Mouse (Mus musculus): Measurements from ENCODE around the gene Muc2. TPM values are rescaled to one million over a fixed set of nuclear protein-coding genes. Genes with fewer than 3 reads are reported as not detected.
A peak's percentile ranks its signal among the peaks of the same experiment; 100 is the strongest.

Gene Muc2
- polyA plus RNA-seq, 1 experiment from 2014 or later = 0.17 TPM

DNA sequence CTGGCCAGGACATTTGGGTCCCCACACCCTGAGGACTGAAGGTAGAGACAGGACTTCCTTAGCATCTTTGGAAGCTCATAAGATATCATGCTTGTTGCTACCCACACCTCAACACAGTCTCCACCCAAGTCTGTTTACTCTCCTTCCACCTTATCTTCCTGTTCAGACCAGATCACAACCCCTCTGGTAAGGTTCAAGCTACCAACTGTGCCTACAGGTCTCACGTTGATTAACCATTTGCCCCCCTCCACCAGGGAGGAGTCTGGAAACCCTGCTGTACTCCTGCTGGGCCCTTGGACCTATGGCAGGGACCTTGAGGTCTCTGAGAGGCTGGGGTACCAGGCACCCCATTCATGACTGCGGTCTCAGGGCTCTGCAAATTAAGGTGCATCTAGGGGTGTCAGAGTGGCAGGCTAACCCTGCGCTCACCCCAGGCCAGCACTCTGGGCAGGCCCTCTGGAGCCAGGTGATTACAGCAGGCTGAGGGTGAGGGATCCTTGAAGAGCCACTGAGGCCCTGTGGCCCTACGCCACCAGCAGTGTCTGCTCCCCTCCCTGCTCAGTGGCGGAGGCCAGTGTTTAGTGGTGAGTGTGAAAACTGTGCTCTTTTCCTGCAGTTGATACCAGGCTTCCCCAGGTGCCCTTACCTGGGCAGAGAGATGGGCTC lies 18.4 kb upstream of the Muc2 start:
- Histone ChIP-seq H3K4me3 (no peak overlapping the region), H3K36me3 (no peaks in the 10 kb centered on the region), H3K27me3 (replicated peaks) (peaks cover 17% of the 10 kb centered on the region), H3K4me2 (peak overlapping the region; percentile 53), H3K27ac (peak overlapping the region; percentile 82), H3K9me3 (replicated peaks) (no peaks in the 10 kb centered on the region), H3K9ac (peak overlapping the region; percentile 44), H3K4me1 (peaks cover 23% of the 10 kb centered on the region)
- WGBS (ENCODE audit: insufficient replicate concordance) = 50% methylated on average over 5 of the region's 5 CpGs
- peak; percentile 94 for ATAC-seq

DNA sequence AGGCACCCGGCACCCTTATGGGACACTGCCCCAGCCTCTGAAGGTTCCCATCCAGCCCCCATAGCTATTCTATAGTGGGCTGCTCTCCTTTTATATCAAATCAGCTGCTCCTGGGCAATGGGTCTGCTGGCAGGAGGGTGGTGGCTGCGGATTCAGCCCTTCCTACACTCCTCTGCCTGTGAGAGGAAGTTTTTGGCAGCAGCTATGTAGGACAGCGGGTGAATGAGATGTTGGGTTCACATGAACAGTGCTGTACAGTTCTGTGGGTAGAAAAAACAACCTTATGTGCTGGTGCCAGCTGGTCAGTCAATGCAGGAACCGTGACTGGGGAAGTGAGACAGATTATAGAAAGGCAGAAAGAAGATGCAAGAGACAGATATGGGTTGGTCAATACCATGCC lies 11.2 kb upstream of the Muc2 start:
- Histone ChIP-seq H3K27ac (no peak overlapping the region), H3K27me3 (replicated peaks) (peaks cover 49% of the 10 kb centered on the region), H3K9ac (no peak overlapping the region), H3K9me3 (replicated peaks) (no peaks in the 10 kb centered on the region), H3K36me3 (no peaks in the 10 kb centered on the region), H3K4me1 (peaks cover 4% of the 10 kb centered on the region; the same call in 1 of the 2 replicates), H3K4me2 (no peak overlapping the region), H3K4me3 (no peak overlapping the region)
- ATAC-seq = no peak
- WGBS (ENCODE audit: insufficient replicate concordance) = 66% methylated on average over 4 of the region's 4 CpGs

DNA sequence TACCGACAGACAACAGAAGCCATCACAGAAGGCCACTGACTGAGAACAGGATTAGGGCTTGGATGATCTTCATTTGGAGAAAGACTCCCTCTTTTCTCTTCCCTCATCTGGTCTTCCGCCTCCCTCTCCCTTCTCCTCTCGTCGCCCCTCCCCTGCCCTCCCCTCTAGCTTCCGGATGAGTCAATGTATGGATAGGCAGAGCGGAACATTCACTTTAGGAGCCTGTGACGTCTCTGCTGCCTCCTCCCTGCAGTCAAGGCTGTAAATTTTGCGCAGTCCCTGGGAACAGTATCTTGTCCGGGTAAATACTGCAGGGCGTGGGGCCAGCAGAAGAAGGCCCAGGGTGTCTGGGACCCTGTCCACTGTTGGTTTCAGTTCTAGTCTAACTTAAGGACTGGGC lies 2.8 kb upstream of the Muc2 start:
- no peak overlapping the region for H3K4me3 ChIP-seq
- ATAC-seq = no peak
- no peak overlapping the region for H3K27ac ChIP-seq
- H3K4me2 ChIP-seq = no peak overlapping the region
- H3K9ac ChIP-seq = no peak overlapping the region
- H3K27me3 ChIP-seq (replicated peaks) = peaks cover 40% of the 10 kb centered on the region
- WGBS (ENCODE audit: insufficient replicate concordance) = 52% methylated on average over 10 of the region's 10 CpGs
- H3K4me1 ChIP-seq = no peaks in the 10 kb centered on the region
- H3K9me3 ChIP-seq (replicated peaks) = no peaks in the 10 kb centered on the region
- no peaks in the 10 kb centered on the region for H3K36me3 ChIP-seq

GRCm38 (mm10) chr7:141693591-141694273 lies 3.6 kb downstream of the Muc2 start:
- no peak for ATAC-seq
- peaks cover 43% of the 10 kb centered on the region for H3K27me3 ChIP-seq (replicated peaks)
- WGBS (ENCODE audit: insufficient replicate concordance) = 34% methylated on average over 30 of the region's 30 CpGs
- no peak overlapping the region for H3K4me3 ChIP-seq
- H3K4me2 ChIP-seq = peak overlapping the region; percentile 33
- no peaks in the 10 kb centered on the region for H3K9me3 ChIP-seq (replicated peaks)
- no peak overlapping the region for H3K9ac ChIP-seq
- no peak overlapping the region for H3K27ac ChIP-seq
- no peaks in the 10 kb centered on the region for H3K36me3 ChIP-seq
- H3K4me1 ChIP-seq = no peaks in the 10 kb centered on the region

DNA sequence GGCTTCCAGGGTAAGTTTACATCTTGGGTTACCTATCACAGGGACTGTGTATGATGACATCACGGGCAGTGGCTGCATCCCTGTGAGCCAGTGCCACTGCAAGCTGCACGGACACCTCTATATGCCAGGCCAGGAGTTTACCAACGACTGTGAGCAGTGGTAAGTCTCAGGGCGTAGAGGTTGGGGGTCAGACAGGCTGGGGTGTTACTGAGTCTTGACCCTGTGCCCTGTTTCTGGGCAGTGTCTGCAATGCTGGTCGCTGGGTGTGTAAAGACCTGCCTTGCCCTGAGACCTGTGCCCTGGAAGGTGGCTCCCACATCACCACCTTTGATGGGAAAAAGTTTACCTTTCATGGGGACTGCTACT lies 4.1 kb downstream of the Muc2 start:
- H3K4me3 ChIP-seq = no peak overlapping the region
- 60% methylated on average over 5 of the region's 5 CpGs for WGBS (ENCODE audit: insufficient replicate concordance)
- no peaks in the 10 kb centered on the region for H3K9me3 ChIP-seq (replicated peaks)
- no peak overlapping the region for H3K9ac ChIP-seq
- no peak overlapping the region for H3K4me2 ChIP-seq
- H3K27me3 ChIP-seq (replicated peaks) = peaks cover 43% of the 10 kb centered on the region
- H3K36me3 ChIP-seq = no peaks in the 10 kb centered on the region
- H3K4me1 ChIP-seq = no peaks in the 10 kb centered on the region
- ATAC-seq = no peak
- no peak overlapping the region for H3K27ac ChIP-seq

GRCm38 (mm10) chr7:141696538-141696937 lies 6.4 kb downstream of the Muc2 start:
- H3K36me3 ChIP-seq = no peaks in the 10 kb centered on the region
- no peak overlapping the region for H3K9ac ChIP-seq
- no peak overlapping the region for H3K4me3 ChIP-seq
- no peak overlapping the region for H3K4me2 ChIP-seq
- H3K4me1 ChIP-seq = no peaks in the 10 kb centered on the region
- H3K27ac ChIP-seq = no peak overlapping the region
- 70% methylated on average over 13 of the region's 13 CpGs for WGBS (ENCODE audit: insufficient replicate concordance)
- ATAC-seq = no peak
- peaks cover 37% of the 10 kb centered on the region for H3K27me3 ChIP-seq (replicated peaks)
- no peaks in the 10 kb centered on the region for H3K9me3 ChIP-seq (replicated peaks)

- H3K9me3 ChIP-seq (replicated peaks) = no peaks in the 10 kb centered on the region
- H3K27ac ChIP-seq = no peak overlapping the region
- H3K9ac ChIP-seq = no peak overlapping the region
- H3K27me3 ChIP-seq (replicated peaks) = peaks cover 11% of the 10 kb centered on the region; the same call in 1 of the 2 replicates
- H3K4me3 ChIP-seq = no peak overlapping the region
- H3K4me1 ChIP-seq = no peaks in the 10 kb centered on the region
- WGBS (ENCODE audit: insufficient replicate concordance) = 58% methylated on average over 8 of the region's 8 CpGs
- ATAC-seq = no peak
- no peak overlapping the region for H3K4me2 ChIP-seq
- no peaks in the 10 kb centered on the region for H3K36me3 ChIP-seq
These were observed 9.5 kb downstream of the Muc2 start for GRCm38 (mm10) chr7:141699556-141700220.

DNA sequence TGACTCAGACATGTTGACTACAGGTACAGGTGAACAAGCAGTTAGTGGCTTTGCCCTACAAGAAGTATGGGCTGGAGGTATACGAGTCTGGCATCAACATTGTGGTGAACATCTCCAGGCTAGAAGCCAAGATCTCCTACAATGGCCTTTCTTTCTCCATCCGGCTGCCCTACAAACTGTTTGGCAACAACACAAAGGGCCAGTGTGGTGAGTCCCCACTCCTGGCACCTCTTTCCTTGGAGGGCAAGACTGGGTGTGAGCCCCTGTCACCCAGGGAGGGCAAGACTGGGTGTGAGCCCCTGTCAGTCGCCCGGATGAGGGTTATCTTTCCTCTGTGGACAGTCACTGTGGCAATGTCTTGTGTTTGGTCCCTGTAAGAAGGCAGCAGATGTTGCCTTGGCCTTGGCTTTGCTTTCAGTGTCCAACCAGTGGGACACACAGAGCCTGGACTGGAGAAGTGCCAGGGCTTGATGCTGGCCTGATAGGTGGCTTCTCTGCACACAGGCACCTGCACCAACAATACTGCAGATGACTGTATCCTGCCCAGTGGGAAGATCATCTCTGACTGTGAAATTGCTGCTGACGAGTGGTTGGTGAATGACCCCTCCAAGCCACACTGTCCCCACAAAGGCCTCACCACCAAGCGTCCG lies 57.4 kb downstream of the Muc2 start:
- no peaks in the 10 kb centered on the region for H3K36me3 ChIP-seq
- H3K4me2 ChIP-seq = no peak overlapping the region
- ATAC-seq = no peak
- H3K9ac ChIP-seq = no peak overlapping the region
- H3K27ac ChIP-seq = no peak overlapping the region
- no peaks in the 10 kb centered on the region for H3K9me3 ChIP-seq (replicated peaks)
- no peak overlapping the region for H3K4me3 ChIP-seq
- WGBS (ENCODE audit: insufficient replicate concordance) = 75% methylated on average over 7 of the region's 7 CpGs
- H3K27me3 ChIP-seq (replicated peaks) = no peaks in the 10 kb centered on the region
- no peaks in the 10 kb centered on the region for H3K4me1 ChIP-seq

DNA sequence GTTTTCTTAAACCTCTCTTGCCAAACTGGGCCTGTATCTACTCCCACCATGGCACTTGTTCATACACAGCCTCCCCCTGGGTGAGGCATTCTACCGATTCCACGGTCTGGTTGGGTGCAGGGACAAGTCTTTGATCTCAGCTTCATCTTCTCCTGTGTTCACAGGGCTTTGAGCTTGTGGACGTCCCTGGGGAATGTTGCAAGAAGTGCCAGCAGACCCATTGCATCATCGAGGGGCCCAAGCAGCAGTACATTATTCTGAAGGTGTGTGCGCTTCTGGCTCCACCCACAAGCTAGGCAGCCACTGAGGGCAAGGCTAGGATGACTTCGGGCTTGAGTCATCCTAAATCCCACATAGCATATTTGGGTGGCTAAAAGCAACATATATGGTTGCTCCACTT lies 62.4 kb downstream of the Muc2 start:
- WGBS (ENCODE audit: insufficient replicate concordance) = 58% methylated on average over 6 of the region's 6 CpGs
- peaks cover 35% of the 10 kb centered on the region for H3K27me3 ChIP-seq (replicated peaks)
- H3K4me1 ChIP-seq = no peaks in the 10 kb centered on the region

GRCm38 (mm10) chr7:141755831-141756230 lies 65.7 kb downstream of the Muc2 start:
- ATAC-seq = 0 out of 2 replicates have a peak, but pooled peaks have one; percentile 24
- H3K27ac ChIP-seq = no peak overlapping the region
- H3K9ac ChIP-seq = no peak overlapping the region
- no peak overlapping the region for H3K4me3 ChIP-seq
- no peaks in the 10 kb centered on the region for H3K9me3 ChIP-seq (replicated peaks)
- no peaks in the 10 kb centered on the region for H3K36me3 ChIP-seq
- WGBS (ENCODE audit: insufficient replicate concordance) = 47% methylated on average over 4 of the region's 4 CpGs
- H3K4me2 ChIP-seq = no peak overlapping the region
- H3K27me3 ChIP-seq (replicated peaks) = peaks cover 47% of the 10 kb centered on the region
- no peaks in the 10 kb centered on the region for H3K4me1 ChIP-seq

More for the DNA sequence above, 62.4 kb downstream of the Muc2 start:
- H3K36me3 ChIP-seq = no peaks in the 10 kb centered on the region
- H3K4me2 ChIP-seq = no peak overlapping the region
- ATAC-seq = no peak
- H3K9ac ChIP-seq = no peak overlapping the region
- H3K9me3 ChIP-seq (replicated peaks) = no peaks in the 10 kb centered on the region
- no peak overlapping the region for H3K4me3 ChIP-seq
- no peak overlapping the region for H3K27ac ChIP-seq

GRCm38 (mm10) chr7:141758291-141758690 lies 68.2 kb downstream of the Muc2 start:
- no peaks in the 10 kb centered on the region for H3K4me1 ChIP-seq

GRCm38 (mm10) chr7:141770521-141770920 lies 80.4 kb downstream of the Muc2 start:
- no peaks in the 10 kb centered on the region for H3K36me3 ChIP-seq
- peak overlapping the region; percentile 49 for H3K9ac ChIP-seq
- peak overlapping the region; percentile 79 for H3K27ac ChIP-seq

More at GRCm38 (mm10) chr7:141758291-141758690, 68.2 kb downstream of the Muc2 start:
- Histone ChIP-seq H3K4me2 (no peak overlapping the region), H3K9ac (no peak overlapping the region), H3K9me3 (replicated peaks) (no peaks in the 10 kb centered on the region), H3K4me3 (no peak overlapping the region), H3K36me3 (no peaks in the 10 kb centered on the region), H3K27ac (no peak overlapping the region), H3K27me3 (replicated peaks) (peaks cover 64% of the 10 kb centered on the region)
- 31% methylated on average over 4 of the region's 4 CpGs for WGBS (ENCODE audit: insufficient replicate concordance)
- no peak for ATAC-seq

More at GRCm38 (mm10) chr7:141770521-141770920, 80.4 kb downstream of the Muc2 start:
- WGBS (ENCODE audit: insufficient replicate concordance) = 47% methylated on average over 3 of the region's 3 CpGs
- Histone ChIP-seq H3K4me1 (peaks cover 76% of the 10 kb centered on the region), H3K9me3 (replicated peaks) (no peaks in the 10 kb centered on the region), H3K4me2 (peak overlapping the region; percentile 69), H3K4me3 (no peak overlapping the region), H3K27me3 (replicated peaks) (peaks cover 31% of the 10 kb centered on the region)
- peak; percentile 49 for ATAC-seq
